Mouse (Mus musculus) urinary bladder, postnatal 25 days (tissue): ENCODE data around the gene Tor1b.
A peak's percentile ranks its signal among the peaks of the same experiment; 100 is the strongest.
"Not testable (repeated sequence)": the region's sequence is repeated elsewhere in the genome, so short reads cannot be mapped to it uniquely, and the experiment has no call there.

Experiments used
- DNase-seq: peaks from one replicate; pipeline ENCODE4 v3.0.0; 2022; ENCODE audit warnings: low spot score

The Tor1b gene

GRCm38 (mm10) chr2:30931922-30932321 lies 20.8 kb upstream of the Tor1b start:
- no peak for DNase-seq

- no peak for DNase-seq
Observed at GRCm38 (mm10) chr2:30933032-30933431, 19.7 kb upstream of the Tor1b start.

- DNase-seq: peak; percentile 66
Observed at GRCm38 (mm10) chr2:30933917-30934450, 18.8 kb upstream of the Tor1b start.

GRCm38 (mm10) chr2:30936808-30937207 lies 16.0 kb upstream of the Tor1b start:
- DNase-seq: no peak

GRCm38 (mm10) chr2:30937731-30938130 lies 15.0 kb upstream of the Tor1b start:
- DNase-seq: no peak

GRCm38 (mm10) chr2:30938574-30938991 lies 14.2 kb upstream of the Tor1b start:
- DNase-seq: no peak

GRCm38 (mm10) chr2:30941586-30941985 lies 11.2 kb upstream of the Tor1b start:
- DNase-seq: no peak

- DNase-seq: not testable (repeated sequence)
Observed at GRCm38 (mm10) chr2:30942116-30942515, 10.6 kb upstream of the Tor1b start.

- no peak for DNase-seq
Observed at GRCm38 (mm10) chr2:30942603-30943011, 10.2 kb upstream of the Tor1b start.

GRCm38 (mm10) chr2:30952457-30952823 lies 319 bp upstream of the Tor1b start:
- no peak for DNase-seq

GRCm38 (mm10) chr2:30954797-30955196 lies 2.0 kb downstream of the Tor1b start:
- no peak for DNase-seq

GRCm38 (mm10) chr2:30957511-30957910 lies 4.8 kb downstream of the Tor1b start:
- DNase-seq: no peak

GRCm38 (mm10) chr2:30958726-30959125 lies 6.0 kb downstream of the Tor1b start:
- DNase-seq: no peak

GRCm38 (mm10) chr2:30959856-30960255 lies 7.1 kb downstream of the Tor1b start:
- DNase-seq: no peak

GRCm38 (mm10) chr2:30962570-30963254 lies 10.0 kb downstream of the Tor1b start:
- DNase-seq: no peak

GRCm38 (mm10) chr2:30965627-30966026 lies 12.9 kb downstream of the Tor1b start:
- DNase-seq: no peak

- DNase-seq: no peak
Observed at GRCm38 (mm10) chr2:30966826-30967225, 14.1 kb downstream of the Tor1b start.

- DNase-seq: peak; percentile 83
Observed at GRCm38 (mm10) chr2:30967352-30968327, 14.9 kb downstream of the Tor1b start, which contains the start of gene Tor1a. Tor1a (minus strand) TSS chr2:30967933.

GRCm38 (mm10) chr2:30981790-30982513 lies 29.2 kb downstream of the Tor1b start, which contains the start of the genes BC005624 and Usp20:
BC005624 (minus strand) TSS chr2:30982201.
Usp20 (plus strand) TSS chr2:30982279.
- peak; percentile 96 for DNase-seq

GRCm38 (mm10) chr2:30983024-30983423 lies 30.3 kb downstream of the Tor1b start:
- no peak for DNase-seq

- DNase-seq: peak; percentile 70
Observed at GRCm38 (mm10) chr2:30985111-30986020, 32.6 kb downstream of the Tor1b start.
